16 mouse cellular contexts compared by ENCODE assay signal in genomic region chr13:116781616-116782015, GRCm38 (mm10).
"Had no signal": no experiment of that assay in that cellular context is flagged by ENCODE, and none has a peak within 500 bp of the region (broad histone marks: within the 10 kb centered on the region; RNA-seq: fewer than 3 reads in every experiment).

No protein-coding gene starts in this region.

- H3K9ac ChIP-seq: lung, embryonic 14.5 days; midbrain, embryonic 12.5 days; neural tube, embryonic 13.5 days; neural tube, embryonic 15.5 days; stomach, embryonic 15.5 days had no signal

- ATAC-seq: midbrain, embryonic 16.5 days had no signal

- H3K27ac ChIP-seq: midbrain, embryonic 10.5 days; midbrain, embryonic 12.5 days; neural tube, embryonic 13.5 days; neural tube, embryonic 15.5 days; stomach, embryonic 15.5 days; stomach, postnatal 0 days had no signal

- H3K36me3 ChIP-seq: midbrain, embryonic 10.5 days; midbrain, embryonic 12.5 days; neural tube, embryonic 13.5 days; neural tube, embryonic 15.5 days; stomach, embryonic 15.5 days had no signal

- H3K4me2 ChIP-seq: lung, embryonic 14.5 days; midbrain, embryonic 12.5 days; neural tube, embryonic 13.5 days; neural tube, embryonic 15.5 days; stomach, embryonic 15.5 days had no signal

- H3K9me3 ChIP-seq: midbrain, embryonic 10.5 days; midbrain, embryonic 12.5 days; neural tube, embryonic 13.5 days; neural tube, embryonic 15.5 days; stomach, embryonic 15.5 days had no signal

- H3K4me1 ChIP-seq: midbrain, embryonic 10.5 days; midbrain, embryonic 12.5 days; neural tube, embryonic 13.5 days; neural tube, embryonic 15.5 days; stomach, embryonic 15.5 days had no signal

- H3K27me3 ChIP-seq: midbrain, embryonic 12.5 days; neural tube, embryonic 13.5 days; neural tube, embryonic 15.5 days; stomach, embryonic 15.5 days had no signal

- DNase-seq: lung, embryonic 14.5 days; lung, postnatal 10 days; lung, postnatal 4 days; midbrain, embryonic 14.5 days; right cerebral cortex, postnatal 14 days; thymus, adult 2 months; thymus, postnatal 25 days; thymus, postnatal 4 days had no signal

- H3K4me3 ChIP-seq: midbrain, embryonic 10.5 days; midbrain, embryonic 12.5 days; myocyte; neural tube, embryonic 13.5 days; neural tube, embryonic 15.5 days; stomach, embryonic 15.5 days had no signal
